Mouse (Mus musculus) adipose tissue, adult 10 weeks (tissue): ENCODE results near the gene D6Wsu163e. TPM values are rescaled to one million over a fixed set of nuclear protein-coding genes. Genes with fewer than 3 reads are reported as not detected.

Source experiments
- polyA plus RNA-seq: library from polyadenylated mRNA; stranded (reverse); fragments of 350-450 nt; fragmentation: Illumina TruSeq; extraction: RNeasy Lipid Tissue Mini Kit (QIAGEN cat#74804); gene quantifications from one replicate; pipeline ENCODE4 v1.2.3, GENCODE M21; 2014; ENCODE audit warnings: low read depth, low replicate concordance

The D6Wsu163e gene
- polyA plus RNA-seq, result 13.1 TPM

GRCm38 (mm10) chr6:126939487-126940171, at the start of gene D6Wsu163e, which contains the start of gene Rad51ap1:
TSS of gene D6Wsu163e (plus strand) at chr6:126939962.
TSS of gene Rad51ap1 (minus strand) at chr6:126939587.

DNA sequence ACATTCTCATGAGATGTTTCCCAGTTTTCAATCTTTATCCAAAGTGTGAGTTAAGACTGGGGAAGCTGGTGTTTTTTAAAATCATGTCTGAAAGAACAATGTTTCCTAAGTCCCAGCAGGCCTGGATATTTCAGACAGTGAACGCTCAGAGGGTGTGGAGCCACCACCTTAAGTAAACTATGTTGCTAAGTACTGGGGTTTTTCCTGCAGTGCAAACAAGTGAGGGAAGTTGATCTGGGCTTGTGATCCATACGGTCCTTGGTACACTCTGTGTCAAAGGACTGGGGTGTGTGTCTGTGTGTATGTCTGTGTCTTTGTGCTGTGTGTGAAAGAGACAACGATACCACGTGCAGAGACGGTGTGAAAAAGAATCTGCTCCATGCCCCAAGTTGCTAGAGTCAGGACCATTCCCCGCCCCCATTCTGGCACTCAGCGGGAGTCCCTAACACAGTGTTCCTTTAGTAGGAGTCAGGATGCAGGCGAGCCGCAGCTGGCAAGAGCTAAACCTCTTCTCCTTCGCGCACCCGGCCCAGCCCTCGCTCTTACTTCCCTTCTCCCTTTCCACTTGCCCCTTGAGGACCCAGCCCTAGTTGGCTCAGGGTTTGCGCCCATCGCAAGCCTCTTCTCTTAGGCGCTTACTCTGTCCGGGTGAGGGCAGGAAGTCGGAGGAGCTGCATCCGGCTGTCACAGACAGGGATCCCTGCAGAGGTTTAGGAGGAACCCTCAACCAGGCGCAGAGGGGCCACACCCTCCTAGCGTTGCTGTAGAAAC, 18.5 kb upstream of the D6Wsu163e start, which contains the start of gene Dyrk4:
Dyrk4 (minus strand) TSS at position 729 of the 771 bp plus-strand sequence.

DNA sequence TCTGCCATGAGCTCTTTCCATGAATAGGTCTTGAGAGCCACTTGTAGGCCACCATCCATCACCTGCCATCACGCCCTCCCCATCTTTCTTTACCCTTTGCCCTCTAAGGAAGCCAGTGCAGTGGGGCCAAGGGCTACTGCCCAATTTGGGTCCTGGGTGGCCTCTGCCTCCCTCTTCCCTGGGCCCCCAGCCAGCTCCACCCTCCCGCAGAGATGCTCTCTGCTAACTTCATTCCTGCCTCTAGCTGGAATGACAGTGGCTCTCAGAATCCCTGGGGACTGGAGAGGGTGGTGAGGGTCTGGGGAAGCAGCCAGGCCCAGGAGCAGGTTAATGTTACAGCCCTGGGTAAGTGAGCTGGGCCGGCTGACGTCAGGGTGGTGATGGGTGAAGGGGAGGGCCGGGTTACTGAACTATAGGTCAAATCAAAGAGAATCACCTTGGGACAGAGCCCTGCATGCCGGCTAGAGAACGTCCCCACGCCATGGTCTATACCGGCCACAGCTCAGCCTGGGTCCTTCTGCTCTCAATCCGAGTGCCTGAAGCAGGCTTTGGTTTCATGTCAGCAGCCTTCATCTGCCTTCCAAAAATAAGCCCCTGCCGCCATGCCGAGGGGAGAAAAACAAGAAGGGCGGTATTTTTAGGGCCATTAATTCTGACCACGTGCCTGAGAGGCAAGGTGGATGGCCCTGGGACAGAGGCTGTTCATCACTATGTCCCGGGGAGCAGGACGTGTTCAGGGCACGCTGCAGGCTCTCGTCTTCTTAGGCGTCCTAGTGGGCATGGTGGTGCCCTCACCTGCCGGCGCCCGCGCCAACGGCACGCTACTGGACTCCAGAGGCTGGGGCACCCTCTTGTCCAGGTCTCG, 75.4 kb downstream of the D6Wsu163e start, which contains the start of gene Fgf6:
Fgf6 (plus strand) TSS at position 681 of the 865 bp plus-strand sequence.

Other genes starting within 250 kb of the D6Wsu163e start
- gene Kcna6, start 199.3 kb upstream of the D6Wsu163e start, polyA plus RNA-seq, result 0.57 TPM
- 93.1 TPM for gene Ndufa9, start 90.8 kb upstream of the D6Wsu163e start, polyA plus RNA-seq
- 7.8 TPM for gene Akap3, start 86.9 kb upstream of the D6Wsu163e start, polyA plus RNA-seq
- gene Dyrk4, start 18.1 kb upstream of the D6Wsu163e start, polyA plus RNA-seq, result 0.42 TPM
- gene Rad51ap1, start 375 bp upstream of the D6Wsu163e start, polyA plus RNA-seq, result 3.0 TPM
- not detected for gene Fgf6, start 75.6 kb downstream of the D6Wsu163e start, polyA plus RNA-seq
- not detected for gene Fgf23, start 132.9 kb downstream of the D6Wsu163e start, polyA plus RNA-seq
- 5.8 TPM for gene Tigar, start 169.6 kb downstream of the D6Wsu163e start, polyA plus RNA-seq
- 47.3 TPM for gene Ccnd2, start 212.2 kb downstream of the D6Wsu163e start, polyA plus RNA-seq